Mouse (Mus musculus): ENCODE data around the gene Vps37c. TPM values are rescaled to one million over a fixed set of nuclear protein-coding genes. Genes with fewer than 3 reads are reported as not detected.

Gene Vps37c
- polyA plus RNA-seq, 1 experiment, result 60.2 TPM

DNA sequence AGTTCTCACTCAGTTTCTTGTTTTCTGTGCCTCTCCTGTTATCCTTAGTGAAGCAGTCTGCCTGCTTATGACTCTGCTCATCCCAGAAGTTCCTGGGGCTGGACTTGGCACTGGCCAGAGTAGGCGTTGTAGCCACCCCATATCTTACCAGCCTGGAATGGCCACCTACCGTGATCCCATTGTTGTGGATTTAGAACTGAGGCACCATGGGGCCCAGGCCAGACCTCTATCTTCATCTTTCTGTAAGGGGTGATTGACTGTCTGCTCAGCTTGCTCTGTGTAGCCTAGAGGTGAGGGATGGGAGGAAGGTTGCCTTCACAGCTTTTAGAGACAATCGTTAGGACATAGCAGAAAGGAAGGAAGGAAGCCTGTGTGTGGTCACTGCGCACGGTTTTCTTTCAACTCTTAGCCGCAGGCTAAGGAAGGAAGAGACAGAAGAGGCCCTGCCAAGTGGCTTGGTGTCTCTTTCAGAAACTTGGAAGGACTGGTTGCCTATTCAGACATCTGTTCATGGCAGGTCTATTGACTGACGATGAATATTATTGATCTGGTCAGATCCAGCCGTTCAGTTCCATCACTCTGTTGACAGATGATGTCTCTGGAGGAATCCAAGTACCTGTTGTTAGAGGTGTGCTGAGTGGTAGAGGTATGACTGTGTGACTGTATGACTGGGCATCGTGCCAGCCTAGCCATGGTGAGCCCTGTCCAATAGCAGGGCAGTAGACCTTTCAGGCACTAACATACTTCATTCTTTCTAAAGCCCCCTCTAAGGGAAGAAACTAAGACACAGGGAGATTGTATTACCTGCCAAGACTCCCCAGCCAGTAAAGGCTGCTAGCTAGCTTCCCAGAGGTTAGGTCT, 9.8 kb downstream of the Vps37c start:
- H3K4me3 ChIP-seq (replicated peaks), result peak overlapping the region; percentile 85
- peaks cover 99% of the 10 kb centered on the region for H3K4me1 ChIP-seq
- no peaks in the 10 kb centered on the region for H3K9me3 ChIP-seq
- H3K27me3 ChIP-seq (replicated peaks), result no peaks in the 10 kb centered on the region
- peaks cover 50% of the 10 kb centered on the region for H3K36me3 ChIP-seq (replicated peaks; ENCODE audit: low read length)
- no peak for TF ChIP-seq GATA1 (IDR thresholded peaks at IDR 0.05; ENCODE audit: borderline replicate concordance, low read length)

DNA sequence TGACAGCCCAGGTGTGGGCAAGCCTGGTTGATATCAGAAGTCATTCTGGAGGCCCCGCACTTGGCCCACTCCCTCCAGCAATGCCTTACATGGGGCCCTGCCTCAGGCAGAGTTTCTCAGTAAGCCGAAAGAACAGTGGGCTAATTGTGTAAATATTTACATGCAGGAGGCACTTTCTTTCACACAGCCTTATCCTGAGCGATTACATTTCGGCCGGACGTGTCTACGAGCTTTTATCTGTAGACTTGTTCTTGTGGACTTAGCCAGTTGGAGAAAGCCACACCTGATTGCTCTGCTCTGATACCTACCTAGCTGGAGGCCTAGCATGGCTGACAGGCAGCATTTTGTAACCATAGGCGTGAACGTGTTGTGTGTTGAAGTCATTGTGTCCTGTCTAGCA, 11.3 kb downstream of the Vps37c start:
- H3K4me3 ChIP-seq (replicated peaks), result peak overlapping the region; percentile 30
- TF ChIP-seq FLI1 (IDR thresholded peaks at IDR 0.05; ENCODE audit: low read length) (no peak), GATA1 (IDR thresholded peaks at IDR 0.05; ENCODE audit: borderline replicate concordance, low read length) (no peak)
- no peaks in the 10 kb centered on the region for H3K9me3 ChIP-seq
- no peaks in the 10 kb centered on the region for H3K27me3 ChIP-seq (replicated peaks)
- H3K36me3 ChIP-seq (replicated peaks; ENCODE audit: low read length), result peaks cover 55% of the 10 kb centered on the region
- peaks cover 99% of the 10 kb centered on the region for H3K4me1 ChIP-seq

DNA sequence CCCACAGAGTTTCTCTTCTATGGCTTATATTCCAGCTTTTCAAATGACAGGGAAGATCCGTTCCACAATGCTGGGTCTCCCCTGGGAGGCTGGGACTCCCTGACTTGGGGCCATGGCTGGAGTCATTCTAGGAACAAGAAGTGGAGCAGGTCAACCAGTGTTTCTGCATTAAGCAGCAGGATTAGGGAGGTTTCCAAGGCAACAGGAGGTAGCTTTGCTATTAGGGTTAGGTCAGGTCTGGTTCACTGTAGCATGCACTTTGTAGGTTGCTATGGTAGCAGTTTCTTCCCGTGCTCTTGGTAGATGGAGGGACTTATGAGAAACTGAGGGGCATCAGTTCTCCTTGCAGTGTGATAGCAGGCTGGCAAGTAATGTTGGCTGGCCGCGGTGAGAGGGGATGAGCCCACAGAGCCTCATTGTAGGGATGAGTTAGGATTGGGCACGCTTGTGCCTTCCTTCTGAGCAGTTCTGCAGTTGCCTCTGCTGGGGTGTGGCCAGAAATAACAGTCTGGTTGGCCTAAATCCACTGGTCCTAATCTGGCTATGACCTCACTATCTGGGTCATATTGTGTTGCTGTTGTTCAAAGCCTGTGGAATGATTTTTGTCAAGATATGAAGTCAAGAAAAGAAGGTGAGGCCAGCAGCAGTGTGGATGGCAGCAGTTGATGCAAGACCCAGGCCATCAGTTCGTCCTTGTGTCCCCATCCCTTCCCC, 12.6 kb downstream of the Vps37c start:
- TF ChIP-seq FLI1 (IDR thresholded peaks at IDR 0.05; ENCODE audit: low read length), result no peak
- TF ChIP-seq GATA1 (IDR thresholded peaks at IDR 0.05; ENCODE audit: borderline replicate concordance, low read length), result no peak

DNA sequence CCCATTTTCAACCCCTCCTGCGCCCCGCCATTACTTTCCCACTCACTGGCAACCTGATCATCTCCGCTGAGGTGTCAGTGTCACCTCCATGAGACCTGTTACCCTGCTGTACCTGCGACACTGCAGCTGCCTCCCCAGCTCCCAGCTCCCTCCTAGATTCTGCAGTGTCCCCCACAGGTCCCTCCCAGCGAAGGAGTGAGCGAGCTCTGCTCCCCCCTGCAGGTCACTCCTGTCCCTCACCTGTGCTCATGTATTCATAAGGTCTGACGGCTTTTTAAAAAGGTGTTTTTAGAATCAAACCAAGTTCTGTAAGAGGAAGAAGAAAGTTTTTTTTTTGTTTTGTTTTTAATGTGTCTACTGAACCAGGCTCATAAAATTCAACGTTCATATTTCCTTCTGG, 13.6 kb downstream of the Vps37c start:
- Histone ChIP-seq H3K36me3 (replicated peaks; ENCODE audit: low read length) (peaks cover 70% of the 10 kb centered on the region), H3K4me3 (replicated peaks) (peak overlapping the region; percentile 48), H3K27me3 (replicated peaks) (no peaks in the 10 kb centered on the region), H3K9me3 (no peaks in the 10 kb centered on the region), H3K4me1 (peaks cover 100% of the 10 kb centered on the region)
- TF ChIP-seq GATA1 (IDR thresholded peaks at IDR 0.05; ENCODE audit: borderline replicate concordance, low read length), result no peak

More for the DNA sequence above, 12.6 kb downstream of the Vps37c start:
- peaks cover 61% of the 10 kb centered on the region for H3K36me3 ChIP-seq (replicated peaks; ENCODE audit: low read length)
- H3K27me3 ChIP-seq (replicated peaks), result no peaks in the 10 kb centered on the region
- H3K4me1 ChIP-seq, result peaks cover 100% of the 10 kb centered on the region
- H3K9me3 ChIP-seq, result no peaks in the 10 kb centered on the region
- H3K4me3 ChIP-seq (replicated peaks), result peak overlapping the region; percentile 75

DNA sequence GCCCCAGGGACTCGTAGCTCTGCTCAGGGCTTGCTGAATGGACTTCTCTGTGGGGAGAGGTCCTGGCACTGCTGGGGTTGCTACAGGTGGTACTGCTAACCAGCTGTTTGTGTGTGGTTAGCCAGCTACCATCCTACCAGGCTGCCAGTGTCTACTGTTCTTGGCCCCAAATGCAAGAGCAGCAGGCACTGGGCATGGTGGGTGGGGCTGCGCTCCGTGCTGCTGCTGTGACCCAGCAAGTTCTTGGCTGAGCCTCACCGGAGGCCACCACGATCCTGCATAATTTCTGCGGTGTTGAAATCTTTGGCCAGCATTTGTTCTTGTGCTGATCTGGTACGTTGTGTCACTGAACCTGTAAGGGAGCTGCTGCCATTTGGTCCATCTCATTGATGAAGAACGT, 14.9 kb downstream of the Vps37c start:
- H3K27me3 ChIP-seq (replicated peaks), result no peaks in the 10 kb centered on the region
- TF ChIP-seq GATA1 (IDR thresholded peaks at IDR 0.05; ENCODE audit: borderline replicate concordance, low read length) (no peak), FLI1 (IDR thresholded peaks at IDR 0.05; ENCODE audit: low read length) (no peak)
- H3K4me3 ChIP-seq (replicated peaks), result peak overlapping the region; percentile 75
- no peaks in the 10 kb centered on the region for H3K9me3 ChIP-seq
- peaks cover 83% of the 10 kb centered on the region for H3K36me3 ChIP-seq (replicated peaks; ENCODE audit: low read length)
- H3K4me1 ChIP-seq, result peaks cover 100% of the 10 kb centered on the region

DNA sequence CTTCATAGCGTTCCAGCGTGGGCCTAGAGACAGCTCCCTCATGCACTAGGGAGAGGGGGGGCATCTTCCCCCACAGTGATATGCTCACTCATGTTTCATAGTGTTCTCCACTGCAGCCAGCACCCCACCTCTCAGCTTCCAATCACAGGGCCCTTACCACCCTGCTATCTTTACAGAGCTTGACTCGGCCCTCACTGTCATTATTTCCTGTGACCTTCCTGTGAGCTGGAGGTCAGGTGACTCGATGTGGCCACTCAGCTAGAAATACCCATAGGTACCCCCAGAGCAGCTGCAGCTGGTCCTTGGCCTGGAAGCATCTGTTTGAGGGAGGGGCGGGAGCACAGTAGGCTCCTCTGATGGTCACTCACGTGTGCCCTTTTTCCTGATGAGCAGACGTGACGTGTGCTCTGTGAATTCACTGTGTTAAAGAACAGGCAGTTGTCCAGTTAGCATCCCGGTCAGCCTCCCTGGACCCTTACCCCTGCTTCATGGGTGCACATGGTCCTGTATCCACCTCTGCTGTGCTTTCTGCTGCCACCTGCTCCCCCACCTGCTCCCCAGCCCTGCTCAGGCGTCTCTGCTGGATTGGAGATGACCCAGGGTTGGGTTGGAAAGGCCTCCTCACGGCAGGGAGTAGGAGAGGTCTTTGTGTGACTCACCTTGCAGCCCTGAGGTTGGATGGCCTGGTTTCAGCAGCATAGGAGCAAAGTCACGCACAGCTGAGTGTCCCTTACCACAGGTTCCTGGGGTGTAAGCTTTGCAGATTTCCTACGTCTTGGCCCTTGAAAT, 18.7 kb downstream of the Vps37c start:
- TF ChIP-seq GATA1 (IDR thresholded peaks at IDR 0.05; ENCODE audit: borderline replicate concordance, low read length) (no peak), FLI1 (IDR thresholded peaks at IDR 0.05; ENCODE audit: low read length) (no peak)
- H3K27me3 ChIP-seq (replicated peaks), result no peaks in the 10 kb centered on the region
- peaks cover 92% of the 10 kb centered on the region for H3K36me3 ChIP-seq (replicated peaks; ENCODE audit: low read length)
- H3K4me3 ChIP-seq (replicated peaks), result peak overlapping the region; percentile 8
- peaks cover 81% of the 10 kb centered on the region for H3K4me1 ChIP-seq
- no peaks in the 10 kb centered on the region for H3K9me3 ChIP-seq

DNA sequence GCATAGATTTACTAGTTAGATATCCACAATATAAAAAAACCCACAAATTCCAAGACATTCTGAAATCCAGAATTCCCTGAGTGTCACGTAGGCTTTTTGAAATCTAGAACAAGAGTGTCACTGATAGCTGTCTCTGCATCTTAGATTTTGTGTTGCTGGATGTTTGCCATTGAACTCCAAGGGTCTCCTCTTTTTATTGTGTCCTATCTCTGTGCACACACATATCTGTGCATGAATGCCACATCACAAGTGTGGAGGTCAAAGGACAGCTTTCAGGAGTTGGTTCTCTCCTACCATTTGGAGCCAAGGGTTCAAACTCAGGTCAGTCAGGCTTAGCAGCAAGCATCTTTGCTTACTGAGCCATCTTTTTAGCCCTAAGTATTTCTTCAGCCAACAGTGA, 19.3 kb downstream of the Vps37c start:
- TF ChIP-seq GATA1 (IDR thresholded peaks at IDR 0.05; ENCODE audit: borderline replicate concordance, low read length), result no peak
- no peak for TF ChIP-seq FLI1 (IDR thresholded peaks at IDR 0.05; ENCODE audit: low read length)
- peaks cover 75% of the 10 kb centered on the region for H3K4me1 ChIP-seq
- no peak overlapping the region for H3K4me3 ChIP-seq (replicated peaks)
- H3K9me3 ChIP-seq, result no peaks in the 10 kb centered on the region
- no peaks in the 10 kb centered on the region for H3K27me3 ChIP-seq (replicated peaks)
- H3K36me3 ChIP-seq (replicated peaks; ENCODE audit: low read length), result peaks cover 92% of the 10 kb centered on the region

DNA sequence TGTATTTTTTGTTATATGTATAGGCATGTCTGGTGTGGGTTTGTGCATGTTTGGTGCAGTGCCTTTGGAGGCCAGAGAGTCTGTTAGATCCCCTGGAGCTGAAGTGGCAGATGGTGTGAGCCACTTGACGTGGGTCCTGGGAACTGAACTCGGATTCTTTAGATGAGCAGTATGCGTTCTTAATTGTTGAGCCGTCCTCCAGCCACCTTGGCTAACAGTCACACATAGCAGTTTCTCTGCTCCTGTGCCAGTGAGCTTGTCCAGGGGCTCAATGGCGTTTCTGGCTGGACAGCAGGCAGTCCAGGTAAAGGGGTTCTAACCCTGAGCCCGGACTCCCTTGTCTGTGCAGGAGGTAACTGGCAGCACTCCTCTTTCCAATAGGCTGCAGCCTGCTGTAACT, 20.4 kb downstream of the Vps37c start:
- no peaks in the 10 kb centered on the region for H3K9me3 ChIP-seq
- H3K4me1 ChIP-seq, result peaks cover 65% of the 10 kb centered on the region
- H3K36me3 ChIP-seq (replicated peaks; ENCODE audit: low read length), result peaks cover 92% of the 10 kb centered on the region
- H3K4me3 ChIP-seq (replicated peaks), result peak overlapping the region; percentile 44
- no peak for TF ChIP-seq FLI1 (IDR thresholded peaks at IDR 0.05; ENCODE audit: low read length)
- no peak for TF ChIP-seq GATA1 (IDR thresholded peaks at IDR 0.05; ENCODE audit: borderline replicate concordance, low read length)
- H3K27me3 ChIP-seq (replicated peaks), result no peaks in the 10 kb centered on the region

DNA sequence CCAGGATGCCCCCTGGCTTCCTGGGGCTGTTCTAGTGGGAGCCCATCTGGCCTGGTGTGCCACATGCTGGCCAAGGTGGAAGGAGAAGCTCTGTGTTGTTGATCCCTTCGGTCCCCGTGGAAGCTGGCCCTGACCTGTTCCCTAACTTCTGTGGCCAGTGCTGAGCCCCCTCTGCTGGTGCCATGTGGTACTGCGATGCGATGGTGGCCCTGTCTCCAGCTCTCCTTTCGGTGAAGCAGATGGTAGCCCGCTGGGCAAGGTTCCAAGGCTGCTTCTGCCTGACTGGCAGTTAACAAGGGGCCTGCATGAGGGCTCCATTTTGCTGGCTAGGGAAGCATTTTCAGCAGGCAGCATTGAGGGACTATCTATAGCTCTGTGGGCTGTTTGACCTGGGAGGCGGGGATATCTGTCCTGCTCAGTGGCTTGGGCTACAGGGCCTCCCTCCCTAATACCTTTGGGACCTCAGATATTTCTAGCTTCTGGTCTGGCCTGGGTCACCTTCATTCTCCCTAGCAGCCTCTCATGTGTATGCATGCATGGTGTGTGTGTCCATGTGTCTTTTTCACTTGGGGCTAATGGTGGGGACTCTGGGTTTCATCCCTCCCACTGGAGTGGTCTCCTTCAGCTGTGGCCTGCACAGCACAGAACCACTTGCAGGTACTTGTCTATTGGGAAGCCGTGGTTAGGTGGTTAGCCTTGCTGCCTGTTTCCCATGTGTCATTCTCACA, 21.0 kb downstream of the Vps37c start:
- TF ChIP-seq FLI1 (IDR thresholded peaks at IDR 0.05; ENCODE audit: low read length) (no peak), GATA1 (IDR thresholded peaks at IDR 0.05; ENCODE audit: borderline replicate concordance, low read length) (no peak)

More for the DNA sequence above, 21.0 kb downstream of the Vps37c start:
- peaks cover 58% of the 10 kb centered on the region for H3K4me1 ChIP-seq
- no peaks in the 10 kb centered on the region for H3K27me3 ChIP-seq (replicated peaks)
- peak overlapping the region; percentile 44 for H3K4me3 ChIP-seq (replicated peaks)
- H3K36me3 ChIP-seq (replicated peaks; ENCODE audit: low read length), result peaks cover 95% of the 10 kb centered on the region
- H3K9me3 ChIP-seq, result no peaks in the 10 kb centered on the region

All from megakaryocyte, embryonic 14.5 days (primary cell).